9 mouse cellular contexts compared by ENCODE assay signal in the genomic region with DNA sequence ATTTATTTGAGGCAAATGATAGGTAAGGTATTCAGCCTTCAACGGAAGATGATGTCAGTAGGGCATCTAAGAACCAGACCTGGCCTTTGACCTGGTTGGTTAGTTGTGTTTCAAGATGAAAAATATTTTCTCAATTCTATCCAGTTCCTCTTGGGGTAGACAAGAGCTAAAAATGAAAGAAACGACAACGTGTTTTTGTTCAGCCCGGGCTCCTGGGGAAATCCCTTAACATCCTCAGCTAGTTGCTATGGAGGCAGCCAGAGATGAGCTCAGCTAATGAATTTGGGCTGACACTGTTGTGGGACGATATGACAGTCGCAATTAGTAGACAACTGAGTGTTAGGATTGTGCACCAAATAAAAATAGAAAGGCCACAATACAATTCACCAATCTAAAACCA.
DNase-seq lines count a peak whose midpoint lies in the region; ATAC-seq and TF ChIP-seq lines count a peak whose summit lies in the region.
"Had no signal": no experiment of that assay in that cellular context is flagged by ENCODE, and none has a peak within 500 bp of the region (broad histone marks: within the 10 kb centered on the region; RNA-seq: fewer than 3 reads in every experiment).

No protein-coding gene starts in this region.

- peaks cover 13% of the 10 kb centered on the region for H3K4me1 ChIP-seq in heart, postnatal 0 days (ENCODE audit: control insufficient read depth, insufficient read depth)
- H3K4me1 ChIP-seq in heart, embryonic 12.5 days (replicated peaks): peaks cover 18% of the 10 kb centered on the region
- no peaks in the 10 kb centered on the region for H3K4me1 ChIP-seq in midbrain, embryonic 15.5 days
- H3K4me1 ChIP-seq in midbrain, embryonic 13.5 days (replicated peaks): peaks cover 4% of the 10 kb centered on the region; the same call in 1 of the 2 replicates
- 0 out of 2 replicates have a peak, but pooled peaks cover 10% of the 10 kb centered on the region for H3K4me1 ChIP-seq in hindbrain, postnatal 0 days (ENCODE audit: insufficient read depth, low read length)

- H3K27me3 ChIP-seq in heart, postnatal 0 days (ENCODE audit: control insufficient read depth, insufficient read depth, low read length): no peaks in the 10 kb centered on the region
- no peaks in the 10 kb centered on the region for H3K27me3 ChIP-seq in heart, embryonic 12.5 days (replicated peaks)
- H3K27me3 ChIP-seq in midbrain, embryonic 15.5 days (replicated peaks): no peaks in the 10 kb centered on the region
- no peaks in the 10 kb centered on the region for H3K27me3 ChIP-seq in midbrain, embryonic 13.5 days
- no peaks in the 10 kb centered on the region for H3K27me3 ChIP-seq in hindbrain, postnatal 0 days (ENCODE audit: insufficient read depth, low read length)
- H3K27me3 ChIP-seq in splenic B cell, adult 2 months (ENCODE audit: control insufficient read depth, insufficient read depth, low read length, poor library complexity, severe bottlenecking): no peaks in the 10 kb centered on the region

- DNase-seq in heart, postnatal 0 days (ENCODE audit: low spot score): no peak
- DNase-seq in hindbrain, postnatal 0 days (ENCODE audit: low spot score): peak; percentile 77
- DNase-seq in splenic B cell, adult 2 months (ENCODE audit: low read depth, low spot score): peak; percentile 88
- DNase-seq in layer of hippocampus, adult 9-11 months: no peak
- no peak for DNase-seq in urinary bladder, postnatal 14 days (ENCODE audit: low spot score)

- no peak overlapping the region for H3K4me3 ChIP-seq in heart, postnatal 0 days (ENCODE audit: low read depth, low read length)
- no peak overlapping the region for H3K4me3 ChIP-seq in heart, embryonic 12.5 days
- no peak overlapping the region for H3K4me3 ChIP-seq in midbrain, embryonic 15.5 days
- H3K4me3 ChIP-seq in midbrain, embryonic 13.5 days (replicated peaks): no peak overlapping the region
- no peak overlapping the region for H3K4me3 ChIP-seq in hindbrain, postnatal 0 days (ENCODE audit: low read length)

- H3K4me2 ChIP-seq in heart, postnatal 0 days (ENCODE audit: low read depth, low read length): no peak overlapping the region
- H3K4me2 ChIP-seq in heart, embryonic 12.5 days: no peak overlapping the region
- no peak overlapping the region for H3K4me2 ChIP-seq in midbrain, embryonic 15.5 days
- no peak overlapping the region for H3K4me2 ChIP-seq in midbrain, embryonic 13.5 days (replicated peaks)
- H3K4me2 ChIP-seq in hindbrain, postnatal 0 days (ENCODE audit: low read depth, low read length): no peak overlapping the region

- ATAC-seq in heart, postnatal 0 days (ENCODE audit: insufficient read depth, low read depth): no peak
- ATAC-seq in heart, embryonic 12.5 days (ENCODE audit: insufficient number of reproducible peaks, low FRiP score): no peak
- ATAC-seq in midbrain, embryonic 15.5 days (replicated peaks): peak; percentile 50; the same call in 1 of the 2 replicates
- no peak for ATAC-seq in midbrain, embryonic 13.5 days
- peak; percentile 83 for ATAC-seq in hindbrain, postnatal 0 days

- no peak overlapping the region for H3K9ac ChIP-seq in heart, postnatal 0 days (replicated peaks; ENCODE audit: low read depth, low read length)
- H3K9ac ChIP-seq in heart, embryonic 12.5 days: no peak overlapping the region
- H3K9ac ChIP-seq in midbrain, embryonic 15.5 days: no peak overlapping the region
- no peak overlapping the region for H3K9ac ChIP-seq in midbrain, embryonic 13.5 days (replicated peaks)
- no peak overlapping the region for H3K9ac ChIP-seq in hindbrain, postnatal 0 days (replicated peaks; ENCODE audit: low read length)

- TF ChIP-seq CTCF in heart, postnatal 0 days (IDR thresholded peaks at IDR 0.05; ENCODE audit: low read depth): no peak
- peak; percentile 49 for TF ChIP-seq CTCF in hindbrain, postnatal 0 days (IDR thresholded peaks at IDR 0.05; ENCODE audit: low read depth)

- TF ChIP-seq EP300 in heart, postnatal 0 days (IDR thresholded peaks at IDR 0.05; ENCODE audit: low read depth): no peak

- no peaks in the 10 kb centered on the region for H3K9me3 ChIP-seq in heart, postnatal 0 days (replicated peaks; ENCODE audit: control insufficient read depth, low read length)
- no peaks in the 10 kb centered on the region for H3K9me3 ChIP-seq in heart, embryonic 12.5 days (replicated peaks)
- H3K9me3 ChIP-seq in midbrain, embryonic 15.5 days: no peaks in the 10 kb centered on the region
- no peaks in the 10 kb centered on the region for H3K9me3 ChIP-seq in midbrain, embryonic 13.5 days
- H3K9me3 ChIP-seq in hindbrain, postnatal 0 days (ENCODE audit: low read length): no peaks in the 10 kb centered on the region
- H3K9me3 ChIP-seq: G1E had no signal

- WGBS in heart, postnatal 0 days: 57% methylated on average over 6 of the region's 6 CpGs
- WGBS in heart, embryonic 12.5 days: 81% methylated on average over 6 of the region's 6 CpGs
- WGBS in midbrain, embryonic 15.5 days: 65% methylated on average over 6 of the region's 6 CpGs
- 73% methylated on average over 6 of the region's 6 CpGs for WGBS in midbrain, embryonic 13.5 days
- WGBS in hindbrain, postnatal 0 days: 28% methylated on average over 6 of the region's 6 CpGs

- H3K27ac ChIP-seq in heart, postnatal 0 days (ENCODE audit: low read depth): peak overlapping the region; percentile 33
- no peak overlapping the region for H3K27ac ChIP-seq in heart, embryonic 12.5 days (ENCODE audit: poor library complexity, severe bottlenecking)
- H3K27ac ChIP-seq in midbrain, embryonic 15.5 days: no peak overlapping the region
- no peak overlapping the region for H3K27ac ChIP-seq in midbrain, embryonic 13.5 days
- peak overlapping the region; percentile 51 for H3K27ac ChIP-seq in hindbrain, postnatal 0 days

- H3K36me3 ChIP-seq in heart, postnatal 0 days (replicated peaks; ENCODE audit: control insufficient read depth, insufficient read depth, low read length): no peaks in the 10 kb centered on the region
- H3K36me3 ChIP-seq in heart, embryonic 12.5 days: no peaks in the 10 kb centered on the region
- no peaks in the 10 kb centered on the region for H3K36me3 ChIP-seq in midbrain, embryonic 15.5 days (replicated peaks)
- H3K36me3 ChIP-seq in midbrain, embryonic 13.5 days: no peaks in the 10 kb centered on the region
- H3K36me3 ChIP-seq in hindbrain, postnatal 0 days (ENCODE audit: insufficient read depth, low read length): no peaks in the 10 kb centered on the region
- H3K36me3 ChIP-seq in splenic B cell, adult 2 months (ENCODE audit: control insufficient read depth, insufficient read depth, low read length, poor library complexity, severe bottlenecking): no peaks in the 10 kb centered on the region

Comparison
In these comparisons a context has a peak if more than half of its experiments do, and no peak if none do; other contexts are left out.
1. ATAC-seq: peak in midbrain, embryonic 15.5 days (single experiment) and hindbrain, postnatal 0 days (single experiment); none in heart, postnatal 0 days (single experiment), heart, embryonic 12.5 days (single experiment) and midbrain, embryonic 13.5 days (single experiment).
2. H3K27ac ChIP-seq: peak in heart, postnatal 0 days (single experiment) and hindbrain, postnatal 0 days (single experiment); none in heart, embryonic 12.5 days (single experiment), midbrain, embryonic 15.5 days (single experiment) and midbrain, embryonic 13.5 days (single experiment).
3. DNase-seq: peak in hindbrain, postnatal 0 days (single experiment) and splenic B cell, adult 2 months (single experiment); none in heart, postnatal 0 days (single experiment), layer of hippocampus, adult 9-11 months (single experiment) and urinary bladder, postnatal 14 days (single experiment).